Mouse (Mus musculus): ENCODE measurements at regions not wholly inside any gene's neighbourhood (a gene's known extent, or its start where the extent isn't known, plus 50 kb on each side); places are given as distances from the start of the nearest gene placed in this dataset.

- peak; percentile 14 for DNase-seq (ENCODE audit: low spot score)
Observed at GRCm38 (mm10) chr14:94541995-94542394, 651.5 kb upstream of the Pcdh9 start.

DNA sequence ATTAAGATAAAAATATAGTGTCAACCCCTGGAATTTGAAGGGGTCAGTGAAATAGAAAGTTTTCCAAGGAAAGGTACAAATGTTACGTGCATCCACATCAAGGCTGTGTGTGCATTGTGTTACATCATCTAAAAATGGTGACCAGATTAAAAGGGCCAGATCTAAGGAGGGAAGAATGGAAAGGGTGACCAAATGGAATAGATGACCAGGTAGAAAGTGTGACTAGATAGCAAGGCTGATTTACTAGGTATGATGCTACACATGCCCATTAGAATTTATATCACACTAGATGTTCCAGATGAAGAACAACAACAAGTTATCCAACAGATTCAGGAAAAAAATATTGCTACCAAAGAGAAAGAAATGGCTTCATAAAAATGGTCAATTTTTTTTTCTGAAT lies 635.2 kb upstream of the Pcdh9 start:
- no peak for DNase-seq (ENCODE audit: low spot score)

- DNase-seq (ENCODE audit: low spot score), result no peak
Observed at GRCm38 (mm10) chr14:94525238-94525637, 634.8 kb upstream of the Pcdh9 start.

DNA sequence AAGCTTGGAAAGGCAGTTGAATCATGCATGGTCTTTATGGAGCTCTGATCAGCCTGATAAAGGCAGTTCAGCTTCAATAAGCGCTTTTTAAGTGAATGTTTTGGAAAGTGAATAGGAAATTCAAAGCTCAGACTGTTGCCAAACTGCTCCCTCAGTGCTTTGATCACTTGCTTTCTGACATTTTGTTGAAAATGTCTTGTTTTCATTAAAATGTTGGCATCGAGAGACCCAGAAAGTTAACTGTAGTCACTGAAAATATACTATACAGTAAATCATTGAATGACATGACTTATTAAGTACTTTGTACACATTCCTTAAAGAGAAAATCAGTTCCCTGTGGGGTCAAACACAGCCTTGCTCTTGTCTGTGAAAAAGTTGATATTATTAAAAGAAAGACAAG lies 631.5 kb upstream of the Pcdh9 start:
- no peak for DNase-seq (ENCODE audit: low spot score)

GRCm38 (mm10) chr14:94491370-94491769 lies 600.9 kb upstream of the Pcdh9 start:
- DNase-seq (ENCODE audit: low spot score), result no peak

DNA sequence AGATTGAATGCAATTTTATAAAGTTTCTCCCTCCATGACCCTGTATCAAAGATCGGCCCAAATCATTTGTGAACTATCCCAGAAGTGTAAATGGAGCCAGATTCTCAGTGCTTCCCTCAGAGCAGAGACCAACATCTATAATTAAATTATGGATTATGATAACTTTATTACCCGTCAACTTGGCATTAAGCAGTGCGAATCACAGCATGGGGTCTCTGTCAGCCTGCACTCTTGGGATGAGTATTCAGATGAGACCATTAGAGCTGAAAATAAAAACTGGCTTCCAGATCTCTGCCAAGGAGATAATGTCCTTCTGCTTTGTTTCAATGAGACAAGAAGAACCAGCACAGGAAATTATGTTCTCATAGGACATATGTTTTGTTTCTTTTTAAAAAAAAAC lies 585.4 kb upstream of the Pcdh9 start:
- no peak for DNase-seq (ENCODE audit: low spot score)

- DNase-seq (ENCODE audit: low spot score), result no peak
Observed at GRCm38 (mm10) chr14:94473181-94473580, 582.7 kb upstream of the Pcdh9 start.

GRCm38 (mm10) chr14:94445952-94446351 lies 555.5 kb upstream of the Pcdh9 start:
- no peak for DNase-seq (ENCODE audit: low spot score)

- DNase-seq (ENCODE audit: low spot score), result no peak
Observed at GRCm38 (mm10) chr14:94433343-94433958, 543.0 kb upstream of the Pcdh9 start.

GRCm38 (mm10) chr14:94427611-94428186 lies 537.2 kb upstream of the Pcdh9 start:
- no peak for DNase-seq (ENCODE audit: low spot score)
